Mouse (Mus musculus): ENCODE measurements at regions not wholly inside any gene's neighbourhood (a gene's known extent, or its start where the extent isn't known, plus 50 kb on each side); places are given as distances from the start of the nearest gene placed in this dataset.
A peak's percentile ranks its signal among the peaks of the same experiment; 100 is the strongest.

DNA sequence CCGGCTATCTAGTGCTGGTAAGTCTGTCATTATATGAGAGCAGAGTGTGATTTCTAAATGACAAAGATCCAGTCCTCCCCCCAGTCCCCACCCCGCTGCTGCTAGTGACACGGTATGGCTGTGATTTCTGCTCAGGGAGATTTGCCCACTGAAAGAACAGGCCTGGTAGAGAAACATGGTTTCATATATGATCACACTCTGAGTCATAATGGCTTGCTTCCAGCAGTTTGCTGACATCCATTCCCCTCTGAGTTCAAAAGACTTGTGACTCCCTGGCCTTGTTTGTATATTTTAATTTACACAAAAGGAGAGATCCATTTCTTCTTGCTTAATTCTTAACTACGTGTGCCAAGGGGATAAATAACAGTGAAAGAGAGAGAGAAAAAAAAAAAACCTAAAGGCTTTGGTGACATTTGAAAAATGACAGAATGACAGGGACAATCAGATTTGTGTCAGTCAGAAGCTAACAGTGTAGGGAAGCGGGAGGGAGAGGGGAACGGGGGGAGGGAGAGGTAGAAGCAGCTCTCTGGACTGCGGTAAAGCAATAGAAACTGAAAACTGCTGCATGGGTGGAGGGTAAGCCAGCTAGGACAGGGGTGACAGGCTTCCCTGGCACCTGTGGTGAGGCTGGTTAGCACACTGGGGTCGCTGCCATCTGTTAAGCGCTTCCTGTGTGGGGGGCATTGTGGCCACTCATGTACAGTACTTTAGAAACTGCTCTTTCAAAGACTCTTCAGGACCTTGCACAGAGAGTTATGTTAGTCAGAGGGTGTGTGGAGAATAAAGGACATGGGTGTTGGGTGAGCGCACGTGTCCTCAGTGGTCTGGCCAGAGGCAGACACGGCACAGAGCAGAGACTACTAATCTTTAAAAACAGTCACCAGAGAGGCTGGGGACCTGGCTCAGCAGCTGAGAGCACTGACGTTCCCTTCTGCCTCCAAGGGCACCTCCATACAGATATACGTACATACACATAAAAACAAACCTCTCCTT lies 55.8 kb upstream of the Sfmbt2 start:
- no peak overlapping the region for H3ac ChIP-seq (ENCODE audit: control insufficient read depth, insufficient read length)
- peak overlapping the region; percentile 48 for H3K4me2 ChIP-seq (ENCODE audit: low read depth)
- no peaks in the 10 kb centered on the region for H3K36me3 ChIP-seq (ENCODE audit: control insufficient read depth, insufficient read depth)
- TF ChIP-seq MAX (IDR thresholded peaks at IDR 0.05; ENCODE audit: low read depth) (no peak), REST (IDR thresholded peaks at IDR 0.05; ENCODE audit: insufficient read depth, insufficient read length) (no peak), SRF (IDR thresholded peaks at IDR 0.05; ENCODE audit: control insufficient read depth, insufficient read length, low read depth) (no peak), MYOG (IDR thresholded peaks at IDR 0.05; ENCODE audit: control insufficient read depth in 1 of 3, insufficient read depth in 1 of 3, insufficient read length in 2 of 3, low read depth in 2 of 3) (no peak), POLR2A (IDR thresholded peaks at IDR 0.05; ENCODE audit: insufficient read length, low read depth) (no peak), CEBPB (IDR thresholded peaks at IDR 0.05; ENCODE audit: insufficient read depth, poor library complexity, severe bottlenecking) (no peak), TCF12 (IDR thresholded peaks at IDR 0.05; ENCODE audit: insufficient read depth, poor library complexity, severe bottlenecking) (no peak), TCF3 (IDR thresholded peaks at IDR 0.05; ENCODE audit: insufficient read length, low read depth) (no peak), MYOD1 (IDR thresholded peaks at IDR 0.05; ENCODE audit: control insufficient read depth in 1 of 3, insufficient read length in 2 of 3, low read depth in 2 of 3) (no peak), POLR2AphosphoS2 (IDR thresholded peaks at IDR 0.05; ENCODE audit: insufficient read length, low read depth) (no peak), E2F4 (IDR thresholded peaks at IDR 0.05; ENCODE audit: insufficient read depth) (no peak), USF1 (IDR thresholded peaks at IDR 0.05; ENCODE audit: low read depth) (no peak)
- H3K79me2 ChIP-seq (ENCODE audit: control insufficient read depth, insufficient read depth): no peaks in the 10 kb centered on the region
- H3K4me3 ChIP-seq: no peak overlapping the region
- H3K27me3 ChIP-seq (ENCODE audit: control insufficient read depth, insufficient read depth, insufficient read length): no peaks in the 10 kb centered on the region

- Histone ChIP-seq H3K27me3 (ENCODE audit: control insufficient read depth, insufficient read depth, insufficient read length) (no peaks in the 10 kb centered on the region), H3K4me2 (ENCODE audit: low read depth) (no peak overlapping the region), H3K36me3 (ENCODE audit: control insufficient read depth, insufficient read depth) (no peaks in the 10 kb centered on the region), H3ac (ENCODE audit: control insufficient read depth, insufficient read length) (no peak overlapping the region), H3K4me3 (no peak overlapping the region), H3K79me2 (ENCODE audit: control insufficient read depth, insufficient read depth) (no peaks in the 10 kb centered on the region)
- TF ChIP-seq USF1 (IDR thresholded peaks at IDR 0.05; ENCODE audit: low read depth) (no peak), TCF12 (IDR thresholded peaks at IDR 0.05; ENCODE audit: insufficient read depth, poor library complexity, severe bottlenecking) (no peak), TCF3 (IDR thresholded peaks at IDR 0.05; ENCODE audit: insufficient read length, low read depth) (no peak), REST (IDR thresholded peaks at IDR 0.05; ENCODE audit: insufficient read depth, insufficient read length) (no peak), POLR2A (IDR thresholded peaks at IDR 0.05; ENCODE audit: insufficient read length, low read depth) (no peak), CEBPB (IDR thresholded peaks at IDR 0.05; ENCODE audit: insufficient read depth, poor library complexity, severe bottlenecking) (no peak), POLR2AphosphoS2 (IDR thresholded peaks at IDR 0.05; ENCODE audit: insufficient read length, low read depth) (no peak), MAX (IDR thresholded peaks at IDR 0.05; ENCODE audit: low read depth) (no peak), E2F4 (IDR thresholded peaks at IDR 0.05; ENCODE audit: insufficient read depth) (no peak), MYOD1 (IDR thresholded peaks at IDR 0.05; ENCODE audit: control insufficient read depth in 1 of 3, insufficient read length in 2 of 3, low read depth in 2 of 3) (no peak), SRF (IDR thresholded peaks at IDR 0.05; ENCODE audit: control insufficient read depth, insufficient read length, low read depth) (no peak), MYOG (IDR thresholded peaks at IDR 0.05; ENCODE audit: control insufficient read depth in 1 of 3, insufficient read depth in 1 of 3, insufficient read length in 2 of 3, low read depth in 2 of 3) (no peak)
Observed at GRCm38 (mm10) chr2:10316347-10316746, 54.0 kb upstream of the Sfmbt2 start.

DNA sequence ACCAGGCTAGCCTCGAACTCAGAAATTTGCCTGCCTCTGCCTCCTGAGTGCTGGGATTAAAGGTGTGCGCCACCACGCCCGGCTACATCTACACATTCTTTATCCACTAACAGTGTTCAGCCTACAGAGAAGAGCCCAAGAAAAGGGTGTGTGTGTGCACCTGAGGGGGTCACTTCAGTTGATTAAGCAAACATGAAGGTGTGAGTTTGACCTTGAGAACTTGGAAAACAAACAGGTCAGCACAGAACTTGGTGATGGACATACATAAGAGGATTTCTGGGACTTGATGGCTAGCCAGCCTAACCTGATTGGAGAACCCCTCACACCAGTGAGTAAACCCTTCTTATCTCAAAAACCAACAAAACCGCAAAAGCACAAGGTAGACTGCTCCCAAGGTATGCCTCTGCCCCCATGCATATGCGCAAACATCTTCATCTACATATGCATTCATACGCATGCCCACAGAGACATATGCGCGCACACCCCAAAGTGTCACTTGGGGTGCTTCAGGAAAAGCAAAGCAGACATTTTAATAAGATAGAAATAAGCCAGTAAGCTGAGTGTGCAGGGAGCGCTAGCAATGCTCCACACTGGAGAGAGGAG lies 52.0 kb upstream of the Sfmbt2 start:
- Histone ChIP-seq H3K27me3 (ENCODE audit: control insufficient read depth, insufficient read depth, insufficient read length) (no peaks in the 10 kb centered on the region), H3K79me2 (ENCODE audit: control insufficient read depth, insufficient read depth) (no peaks in the 10 kb centered on the region), H3K4me2 (ENCODE audit: low read depth) (no peak overlapping the region), H3ac (ENCODE audit: control insufficient read depth, insufficient read length) (no peak overlapping the region), H3K4me3 (no peak overlapping the region), H3K36me3 (ENCODE audit: control insufficient read depth, insufficient read depth) (no peaks in the 10 kb centered on the region)
- TF ChIP-seq TCF12 (IDR thresholded peaks at IDR 0.05; ENCODE audit: insufficient read depth, poor library complexity, severe bottlenecking): no peak
- TF ChIP-seq POLR2AphosphoS2 (IDR thresholded peaks at IDR 0.05; ENCODE audit: insufficient read length, low read depth): no peak
- TF ChIP-seq MYOG (IDR thresholded peaks at IDR 0.05; ENCODE audit: control insufficient read depth in 1 of 3, insufficient read depth in 1 of 3, insufficient read length in 2 of 3, low read depth in 2 of 3): no peak
- TF ChIP-seq MYOD1 (IDR thresholded peaks at IDR 0.05; ENCODE audit: control insufficient read depth in 1 of 3, insufficient read length in 2 of 3, low read depth in 2 of 3): no peak
- no peak for TF ChIP-seq REST (IDR thresholded peaks at IDR 0.05; ENCODE audit: insufficient read depth, insufficient read length)
- TF ChIP-seq TCF3 (IDR thresholded peaks at IDR 0.05; ENCODE audit: insufficient read length, low read depth): no peak
- no peak for TF ChIP-seq CEBPB (IDR thresholded peaks at IDR 0.05; ENCODE audit: insufficient read depth, poor library complexity, severe bottlenecking)
- TF ChIP-seq MAX (IDR thresholded peaks at IDR 0.05; ENCODE audit: low read depth): no peak
- no peak for TF ChIP-seq POLR2A (IDR thresholded peaks at IDR 0.05; ENCODE audit: insufficient read length, low read depth)

Data from myocyte (in vitro differentiated cells).